Mouse (Mus musculus) lung, postnatal 0 days (tissue): Measurements from ENCODE around the gene Mthfr. TPM values are rescaled to one million over a fixed set of nuclear protein-coding genes. Genes with fewer than 3 reads are reported as not detected.

Experiments used
- ATAC-seq: fragments of 200-750 bp; cut with Nextera tagmentation; 2 replicates; pipeline ENCODE4 v1.8.0; 2017; ENCODE audit warnings: moderate library complexity
- DNase-seq: peaks from one replicate; pipeline ENCODE4 v3.0.0-alpha.2; 2016; ENCODE audit warnings: low spot score
- H3K27ac ChIP-seq: fragments of 300-500 bp; sonication (generic); 2 replicates; pipeline ENCODE4 v1.5.1; 2014; ENCODE audit warnings: antibody characterized with exemption, mild to moderate bottlenecking, low read length, mixed read lengths
- H3K27me3 ChIP-seq: fragments of 300-500 bp; sonication (generic); replicated peaks from 2 replicates; pipeline ENCODE4 v1.6.1; 2014; ENCODE audit warnings: low read length, mixed read lengths; ENCODE audit not compliant: insufficient read depth
- H3K36me3 ChIP-seq: fragments of 300-500 bp; sonication (generic); 2 replicates; pipeline ENCODE4 v1.6.1; 2014; ENCODE audit warnings: low read length, mixed read lengths; ENCODE audit not compliant: insufficient read depth
- H3K4me1 ChIP-seq: fragments of 300-500 bp; sonication (generic); 2 replicates; pipeline ENCODE4 v1.6.1; 2014; ENCODE audit warnings: antibody characterized with exemption, low read depth, low read length, mixed read lengths; ENCODE audit not compliant: insufficient read depth
- H3K4me2 ChIP-seq: fragments of 300-500 bp; sonication (generic); replicated peaks from 2 replicates; pipeline ENCODE4 v1.6.1; 2014; ENCODE audit warnings: low read depth, mild to moderate bottlenecking, low read length, moderate library complexity, mixed read lengths
- H3K4me3 ChIP-seq: fragments of 300-500 bp; sonication (generic); 2 replicates; pipeline ENCODE4 v1.5.1; 2014; ENCODE audit warnings: low read depth, low read length
- H3K9ac ChIP-seq: fragments of 300-500 bp; sonication (generic); replicated peaks from 2 replicates; pipeline ENCODE4 v1.6.1; 2014; ENCODE audit warnings: low read depth, mild to moderate bottlenecking
- H3K9me3 ChIP-seq: fragments of 300-500 bp; sonication (generic); 2 replicates; pipeline ENCODE4 v1.6.1; 2016; ENCODE audit warnings: low read length, mixed read lengths
- CTCF ChIP-seq: IDR thresholded peaks from 2 replicates; pipeline ENCODE4 v1.5.1; 2016; ENCODE audit warnings: antibody characterized with exemption, mild to moderate bottlenecking
- EP300 ChIP-seq: IDR thresholded peaks from 2 replicates; pipeline ENCODE4 v1.6.1; 2016; ENCODE audit warnings: antibody characterized with exemption, mild to moderate bottlenecking, control low read depth
- WGBS: fragments of 180-500 bp; shearing (Covaris S2); extraction: QIAGEN DNeasy Blood & Tissue Kit; methylation state at CpG from one replicate; pipeline ENCODE4 v1.1.7; 2014; 5-methylcytosine and 5-hydroxymethylcytosine counted together
- polyA plus RNA-seq: library from polyadenylated mRNA; unstranded; fragments of >200 nt; fragmentation: Nextera tagmentation; extraction: Ambion mirVana; gene quantifications from 2 replicates; pipeline ENCODE4 v1.2.1, GENCODE M21; 2015

Mthfr gene
- polyA plus RNA-seq, 1 experiment from 2014 or later, result 14.0 TPM

- Histone ChIP-seq H3K9me3 (no peaks in the 10 kb centered on the region), H3K9ac (no peak overlapping the region), H3K4me2 (no peak overlapping the region), H3K4me1 (no peaks in the 10 kb centered on the region), H3K4me3 (no peak overlapping the region), H3K27me3 (no peaks in the 10 kb centered on the region), H3K36me3 (no peaks in the 10 kb centered on the region), H3K27ac (no peak overlapping the region)
- 81% methylated on average over 11 of the region's 11 CpGs for WGBS
- DNase-seq (no peak), ATAC-seq (no peak)
- TF ChIP-seq CTCF, result no peak
- TF ChIP-seq EP300, result no peak
These were observed 53.8 kb downstream of the Mthfr start for GRCm38 (mm10) chr4:148092551-148093271.

GRCm38 (mm10) chr4:148094161-148094560 is 55.3 kb downstream of the Mthfr start:
- DNase-seq (no peak), ATAC-seq (no peak)
- Histone ChIP-seq H3K4me3 (no peak overlapping the region), H3K27me3 (no peaks in the 10 kb centered on the region), H3K9ac (no peak overlapping the region), H3K36me3 (no peaks in the 10 kb centered on the region), H3K27ac (no peak overlapping the region), H3K9me3 (no peaks in the 10 kb centered on the region), H3K4me2 (no peak overlapping the region), H3K4me1 (no peaks in the 10 kb centered on the region)
- WGBS, result 85% methylated on average over 5 of the region's 5 CpGs
- peak; percentile 33 for TF ChIP-seq CTCF
- TF ChIP-seq EP300, result no peak

GRCm38 (mm10) chr4:148095081-148095480 is 56.2 kb downstream of the Mthfr start:
- TF ChIP-seq CTCF, result no peak
- TF ChIP-seq EP300, result no peak
- no peaks in the 10 kb centered on the region for H3K27me3 ChIP-seq
- no peak for ATAC-seq
- no peak overlapping the region for H3K27ac ChIP-seq
- H3K36me3 ChIP-seq, result no peaks in the 10 kb centered on the region
- no peak overlapping the region for H3K4me2 ChIP-seq
- DNase-seq, result no peak
- H3K9ac ChIP-seq, result no peak overlapping the region
- no peaks in the 10 kb centered on the region for H3K4me1 ChIP-seq
- H3K9me3 ChIP-seq, result no peaks in the 10 kb centered on the region
- WGBS, result 81% methylated on average over 4 of the region's 4 CpGs
- H3K4me3 ChIP-seq, result no peak overlapping the region

- H3K4me1 ChIP-seq, result no peaks in the 10 kb centered on the region
- no peak overlapping the region for H3K27ac ChIP-seq
- 96% methylated on average over 2 of the region's 2 CpGs for WGBS
- H3K4me2 ChIP-seq, result no peak overlapping the region
- no peaks in the 10 kb centered on the region for H3K9me3 ChIP-seq
- no peaks in the 10 kb centered on the region for H3K36me3 ChIP-seq
- TF ChIP-seq CTCF (no peak), EP300 (no peak)
- no peak overlapping the region for H3K9ac ChIP-seq
- ATAC-seq (no peak), DNase-seq (no peak)
- H3K27me3 ChIP-seq, result no peaks in the 10 kb centered on the region
- no peak overlapping the region for H3K4me3 ChIP-seq
These were observed 59.1 kb downstream of the Mthfr start for GRCm38 (mm10) chr4:148097936-148098335.

GRCm38 (mm10) chr4:148098666-148099065 is 59.8 kb downstream of the Mthfr start:
- no peaks in the 10 kb centered on the region for H3K36me3 ChIP-seq

GRCm38 (mm10) chr4:148101801-148102527 is 63.1 kb downstream of the Mthfr start:
- DNase-seq, result peak; percentile 59
- H3K36me3 ChIP-seq, result no peaks in the 10 kb centered on the region
- no peaks in the 10 kb centered on the region for H3K27me3 ChIP-seq
- ATAC-seq, result peak; percentile 87
- TF ChIP-seq EP300 (no peak), CTCF (peak; percentile 69)
- H3K9ac ChIP-seq, result no peak overlapping the region
- H3K4me2 ChIP-seq, result peak overlapping the region; percentile 57
- no peak overlapping the region for H3K27ac ChIP-seq
- 20% methylated on average over 27 of the region's 29 CpGs for WGBS
- no peaks in the 10 kb centered on the region for H3K4me1 ChIP-seq
- no peaks in the 10 kb centered on the region for H3K9me3 ChIP-seq
- peak overlapping the region; percentile 19; the same call in 1 of the 2 replicates for H3K4me3 ChIP-seq

More at GRCm38 (mm10) chr4:148098666-148099065, 59.8 kb downstream of the Mthfr start:
- 58% methylated on average over 3 of the region's 3 CpGs for WGBS
- ATAC-seq, result no peak
- Histone ChIP-seq H3K9ac (no peak overlapping the region), H3K4me1 (no peaks in the 10 kb centered on the region), H3K27ac (no peak overlapping the region), H3K4me3 (no peak overlapping the region), H3K27me3 (no peaks in the 10 kb centered on the region), H3K9me3 (no peaks in the 10 kb centered on the region), H3K4me2 (no peak overlapping the region)
- no peak for DNase-seq
- TF ChIP-seq CTCF, result no peak
- TF ChIP-seq EP300, result no peak
